Mouse (Mus musculus): ENCODE measurements around the gene Tnik.

DNA sequence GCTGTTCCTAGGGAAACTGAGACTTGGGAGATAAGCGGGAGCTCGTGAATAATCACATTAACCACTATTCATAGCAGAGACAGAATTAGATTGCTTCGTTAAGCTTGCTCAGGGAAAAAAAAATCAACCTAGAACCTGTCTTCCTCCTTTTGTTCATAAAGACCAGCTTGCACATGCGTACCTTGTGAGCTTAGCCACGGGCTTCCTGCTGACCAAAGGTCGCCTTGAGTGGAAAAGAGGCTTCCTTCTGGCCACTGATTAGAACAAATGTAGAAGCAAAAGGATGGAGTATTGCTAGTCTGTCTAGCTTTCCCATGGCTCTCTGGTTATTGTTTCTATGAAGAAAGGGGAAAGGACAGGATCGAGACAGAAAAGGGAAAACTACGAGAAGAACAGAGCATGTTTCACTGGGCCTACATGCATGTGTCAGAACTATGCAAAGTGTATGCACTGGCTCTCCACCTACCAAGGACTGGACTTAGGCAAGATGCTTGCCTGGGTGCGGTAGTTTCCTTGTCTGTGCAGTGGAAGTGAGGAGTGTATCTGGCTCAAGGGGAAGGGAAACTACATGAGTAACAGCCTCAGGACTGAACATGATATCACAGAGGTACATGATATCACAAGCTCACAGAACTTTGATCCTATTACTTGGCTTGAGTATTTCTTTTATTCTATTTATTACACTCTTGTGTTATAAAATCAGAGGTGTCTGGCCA, 322.9 kb downstream of the Tnik start:
- no peak for TF ChIP-seq CTCF (conservative IDR thresholded peaks at IDR 0.05; ENCODE audit: insufficient read depth, insufficient read length, low read depth, low read length)
- no peak for TF ChIP-seq POLR2A (IDR thresholded peaks at IDR 0.05; ENCODE audit: low read depth, low read length)

Data from kidney, adult 2 months (tissue).